Mouse (Mus musculus) heart, adult 2 months (tissue): Measurements from ENCODE around the gene Arhgap8. TPM values are rescaled to one million over a fixed set of nuclear protein-coding genes. Genes with fewer than 3 reads are reported as not detected.
"Not testable (repeated sequence)": the region's sequence is repeated elsewhere in the genome, so short reads cannot be mapped to it uniquely, and the experiment has no call there.

Experiments
- DNase-seq, 2 experiments: peaks; one replicate each; pipeline ENCODE4 v3.0.0; 2021
- H3K27ac ChIP-seq: fragments of 200-600 bp; 2 replicates; pipeline ENCODE4 v1.8.1; 2022
- H3K27me3 ChIP-seq: fragments of 200-500 bp; 2 replicates; pipeline ENCODE4 v1.6.1; 2012; ENCODE audit warnings: mild to moderate bottlenecking, low read length, inconsistent platforms, mixed read lengths; ENCODE audit not compliant: control insufficient read depth, insufficient read depth
- H3K36me3 ChIP-seq: fragments of 200-500 bp; 2 replicates; pipeline ENCODE4 v1.6.1; 2012; ENCODE audit warnings: low read length, inconsistent platforms; ENCODE audit not compliant: control insufficient read depth, insufficient read depth
- H3K4me1 ChIP-seq: fragments of 200-500 bp; 2 replicates; pipeline ENCODE4 v1.6.1; 2011; ENCODE audit warnings: low read length; ENCODE audit not compliant: control insufficient read depth, insufficient read depth
- H3K4me3 ChIP-seq: fragments of 200-600 bp; 2 replicates; pipeline ENCODE4 v1.8.1; 2022
- H3K79me2 ChIP-seq: fragments of 200-500 bp; replicated peaks from 2 replicates; pipeline ENCODE4 v1.6.1; 2012; ENCODE audit warnings: mild to moderate bottlenecking, inconsistent platforms, low read length, moderate library complexity, mixed read lengths; ENCODE audit not compliant: control insufficient read depth, insufficient read depth
- H3K9ac ChIP-seq: fragments of 200-500 bp; 2 replicates; pipeline ENCODE4 v1.6.1; 2012; ENCODE audit warnings: low read depth, mild to moderate bottlenecking, control low read depth, inconsistent platforms, low read length, mixed read lengths
- CTCF ChIP-seq: fragments of 200-600 bp; IDR thresholded peaks from 2 replicates; pipeline ENCODE4 v1.8.1; 2022; ENCODE audit warnings: antibody characterized with exemption, mild to moderate bottlenecking, moderate library complexity
- EP300 ChIP-seq: fragments of 200-500 bp; IDR thresholded peaks from 2 replicates; pipeline ENCODE4 v1.6.1; 2011; ENCODE audit warnings: low read depth, low read length, control low read depth; ENCODE audit not compliant: insufficient read depth
- POLR2A ChIP-seq: fragments of 200-500 bp; IDR thresholded peaks from 2 replicates; pipeline ENCODE4 v1.6.1; 2011; ENCODE audit warnings: mild to moderate bottlenecking, low read depth, low read length, control low read depth; ENCODE audit not compliant: insufficient read depth
- WGBS: fragments of 180-500 bp; shearing (Covaris S2); methylation state at CpG from one replicate; pipeline ENCODE4 v1.1.7; 2018; 5-methylcytosine and 5-hydroxymethylcytosine counted together
- intact Hi-C: fragments of 180-260 bp; cut with DNase I; formaldehyde crosslinking; loops from one replicate; pipeline ENCODE4 v1.15.1; 2025
- polyA plus RNA-seq: library from polyadenylated mRNA; depleted of rRNA; stranded (reverse); fragments of >200 nt; gene quantifications from 2 replicates; pipeline ENCODE4 v1.2.3, GENCODE M21; 2012
- total RNA-seq, 2 experiments: library from RNA; stranded (reverse); gene quantifications; 2 replicates each; pipeline ENCODE4 v1.2.3; 2021

Arhgap8 gene
- total and polyA plus RNA-seq, 3 experiments: 0.70 to 1.9 (median 1.5) TPM

- Histone ChIP-seq H3K79me2 (no peaks in the 10 kb centered on the region), H3K27ac (no peak overlapping the region), H3K27me3 (no peaks in the 10 kb centered on the region), H3K4me1 (peaks cover 4% of the 10 kb centered on the region), H3K36me3 (no peaks in the 10 kb centered on the region), H3K9ac (no peak overlapping the region), H3K4me3 (no peak overlapping the region)
- no peak for DNase-seq
- no peak for TF ChIP-seq CTCF
- TF ChIP-seq POLR2A: no peak
- 77% methylated on average over 6 of the region's 6 CpGs for WGBS
- intact Hi-C loops: no loop called here
These were observed 12.8 kb upstream of the Arhgap8 start for GRCm38 (mm10) chr15:84706983-84707619.

DNA sequence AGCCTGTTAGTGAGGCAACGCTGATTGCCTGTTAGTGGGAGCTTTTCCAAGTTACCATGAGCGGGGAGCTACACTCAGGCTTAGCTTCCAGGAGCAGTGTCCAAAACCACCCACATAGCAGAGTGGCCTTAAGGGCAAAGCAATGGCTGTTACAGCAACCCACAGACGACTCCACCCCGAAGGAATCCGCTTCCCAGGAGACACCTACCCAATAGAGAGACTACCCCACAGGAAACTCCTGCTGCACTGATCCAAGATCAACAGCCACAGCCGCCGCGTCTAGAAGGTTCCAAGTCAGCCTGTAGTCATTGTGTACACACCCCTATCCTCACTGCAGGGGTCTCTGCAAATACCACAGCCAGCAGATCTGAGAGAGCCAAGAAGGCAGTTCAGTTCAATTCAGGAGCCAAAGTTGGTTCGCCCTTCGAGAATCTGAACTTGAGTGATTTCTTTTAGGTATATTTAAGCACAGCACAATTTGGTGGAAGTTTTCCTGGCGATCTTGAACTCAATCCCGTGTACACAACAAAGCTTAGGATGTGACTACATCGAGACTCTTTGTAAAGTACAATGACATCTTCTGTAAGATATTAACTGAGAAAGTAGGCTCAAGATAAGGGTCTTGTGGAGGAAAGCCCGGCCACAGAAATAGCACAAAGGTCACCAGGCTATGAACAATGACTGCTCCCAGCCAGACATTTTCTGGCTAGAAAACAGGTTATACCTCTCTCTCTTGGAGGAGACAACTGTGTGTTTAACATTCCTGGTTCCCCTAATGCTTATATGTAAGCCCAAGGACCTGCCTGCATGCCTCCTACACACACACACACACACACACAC is 7.1 kb upstream of the Arhgap8 start:
- DNase-seq: peak; percentile 50 to 58
- H3K36me3 ChIP-seq: no peaks in the 10 kb centered on the region
- peaks cover 20% of the 10 kb centered on the region for H3K4me1 ChIP-seq
- H3K27me3 ChIP-seq: no peaks in the 10 kb centered on the region
- 24% methylated on average over 14 of the region's 14 CpGs for WGBS
- intact Hi-C loops: loop anchor here (5.0 to 10.0 kb wide), 2 partner anchors 40 to 142 kb away; partner anchors contain the start of gene Phf21b
- no peaks in the 10 kb centered on the region for H3K79me2 ChIP-seq
- no peak for TF ChIP-seq CTCF
- peak; percentile 45; the same call in 1 of the 2 replicates for TF ChIP-seq POLR2A
- TF ChIP-seq EP300: 0 out of 2 replicates have a peak, but pooled peaks have one; percentile 30
- H3K4me3 ChIP-seq: no peak overlapping the region
- no peak overlapping the region; the same call in 1 of the 2 replicates for H3K9ac ChIP-seq
- H3K27ac ChIP-seq: peak overlapping the region; percentile 87

DNA sequence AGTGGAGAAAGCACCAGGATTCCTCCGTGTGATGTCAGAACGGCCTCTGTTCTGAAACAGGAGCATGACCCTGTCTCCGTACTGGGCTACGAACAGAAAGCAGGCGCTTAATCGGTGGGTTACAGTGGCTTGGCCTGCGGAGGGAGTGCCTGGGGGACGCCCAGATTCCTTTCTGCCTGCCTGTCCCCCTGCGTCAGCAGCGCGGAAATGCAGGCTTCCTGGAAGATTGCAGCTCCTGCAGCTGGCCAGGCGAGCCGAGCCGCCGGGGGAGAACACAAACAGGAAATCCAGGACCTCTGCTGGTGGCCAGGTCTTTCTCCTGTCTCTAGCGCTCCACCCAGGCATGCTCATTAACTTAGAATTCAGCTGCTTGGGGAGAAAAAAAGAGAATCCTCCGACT is 5.1 kb upstream of the Arhgap8 start:
- TF ChIP-seq EP300 (peak; percentile 91), CTCF (peak; percentile 70), POLR2A (peak; percentile 74)
- peak; percentile 86 to 93 for DNase-seq
- Histone ChIP-seq H3K9ac (peak overlapping the region; percentile 36), H3K27ac (peak overlapping the region; percentile 87), H3K27me3 (no peaks in the 10 kb centered on the region), H3K79me2 (no peaks in the 10 kb centered on the region), H3K36me3 (no peaks in the 10 kb centered on the region), H3K4me1 (peaks cover 20% of the 10 kb centered on the region), H3K4me3 (peak overlapping the region; percentile 26; the same call in 1 of the 2 replicates)
- 2% methylated on average over 17 of the region's 17 CpGs for WGBS
- intact Hi-C loops: loop anchor here (5.0 to 10.0 kb wide), 2 partner anchors 42 to 140 kb away; partner anchors contain the start of gene Phf21b

DNA sequence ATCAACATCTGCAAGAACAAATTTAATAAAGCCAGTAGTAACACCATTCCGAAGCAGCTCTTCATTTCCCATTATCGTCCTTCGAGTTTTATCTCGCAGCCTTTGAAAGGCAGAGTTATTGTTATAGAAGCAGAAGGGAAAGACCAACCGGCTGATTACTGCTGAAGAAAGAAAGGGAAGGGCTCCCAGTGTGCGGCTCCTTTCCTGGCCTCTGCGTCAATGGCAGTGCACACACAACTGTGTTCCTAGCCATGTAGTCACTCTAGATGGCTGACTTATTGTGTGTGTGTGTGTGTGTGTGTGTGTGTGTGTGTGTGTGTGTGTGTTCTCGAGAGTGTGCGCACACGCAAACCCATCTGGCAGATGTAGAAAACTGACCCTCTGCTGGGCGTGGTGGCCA is 4.7 kb upstream of the Arhgap8 start:
- Histone ChIP-seq H3K27ac (peak overlapping the region; percentile 87), H3K9ac (0 out of 2 replicates have a peak overlapping the region, but pooled peaks have one; percentile 3), H3K4me3 (0 out of 2 replicates have a peak overlapping the region, but pooled peaks have one; percentile 18), H3K79me2 (no peaks in the 10 kb centered on the region), H3K27me3 (no peaks in the 10 kb centered on the region), H3K4me1 (peaks cover 20% of the 10 kb centered on the region), H3K36me3 (no peaks in the 10 kb centered on the region)
- intact Hi-C loops: loop anchor here (10.0 kb wide), 1 partner anchor 140 kb away; the partner anchor contains the start of gene Phf21b
- DNase-seq: peak in 1 of 2 experiments; percentile 31
- no peak for TF ChIP-seq CTCF
- TF ChIP-seq EP300: no peak
- no peak for TF ChIP-seq POLR2A
- WGBS: 21% methylated on average over 11 of the region's 11 CpGs

DNA sequence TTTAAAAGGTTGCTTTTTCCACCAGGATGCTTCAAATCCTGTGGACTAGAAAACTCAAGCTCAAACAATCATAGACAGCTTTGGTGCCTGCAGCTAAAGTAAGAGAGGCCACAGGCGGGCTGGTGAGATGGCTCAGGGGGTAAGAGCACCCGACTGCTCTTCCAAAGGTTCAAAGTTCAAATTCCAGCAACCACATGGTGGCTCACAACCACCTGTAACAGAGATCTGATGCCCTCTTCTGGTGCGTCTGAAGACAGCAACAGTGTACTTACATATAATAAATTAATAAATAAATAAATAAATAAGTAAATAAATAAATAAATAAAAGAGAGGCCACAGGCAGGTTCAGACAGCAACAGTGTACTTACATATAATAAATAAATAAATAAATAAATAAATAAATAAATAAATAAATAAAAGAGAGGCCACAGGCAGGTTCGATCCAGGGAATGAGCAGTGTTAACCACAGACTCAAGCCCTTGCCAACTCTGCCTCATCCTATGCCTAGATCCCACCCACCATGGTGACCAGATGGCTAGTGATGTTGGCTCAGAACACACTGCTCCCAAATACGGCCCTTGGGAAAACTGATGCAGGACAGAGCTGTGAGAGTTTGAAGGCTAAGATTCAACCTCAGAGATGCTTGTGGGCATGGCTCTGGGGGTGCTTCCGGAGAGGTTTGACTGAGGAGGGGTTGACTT is 2.1 kb upstream of the Arhgap8 start:
- 80% methylated on average over 6 of the region's 6 CpGs for WGBS
- intact Hi-C loops: loop anchor here (10.0 kb wide), 1 partner anchor 137 kb away; the partner anchor contains the start of gene Phf21b
- H3K27ac ChIP-seq, H3K9ac ChIP-seq, H3K4me3 ChIP-seq, H3K79me2 ChIP-seq, H3K36me3 ChIP-seq, H3K27me3 ChIP-seq, DNase-seq: not testable (repeated sequence)
- TF ChIP-seq CTCF: peak; percentile 45
- H3K4me1 ChIP-seq: peaks cover 13% of the 10 kb centered on the region
